Mouse (Mus musculus) thymus, adult 2 months (tissue): ENCODE measurements around the gene Ogfod1.

Experiments used
- CTCF ChIP-seq: fragments of 200-500 bp; IDR thresholded peaks from 2 replicates; pipeline ENCODE4 v1.5.1; 2012; ENCODE audit warnings: mild to moderate bottlenecking, control low read depth, low read length, moderate library complexity, borderline replicate concordance; ENCODE audit not compliant: control insufficient read depth, poor library complexity, insufficient read depth; ENCODE audit errors: extremely low read depth
- POLR2A ChIP-seq: fragments of 200-500 bp; IDR thresholded peaks from 2 replicates; pipeline ENCODE4 v1.6.1; 2012; ENCODE audit warnings: mild to moderate bottlenecking, low read length, control low read depth, moderate library complexity; ENCODE audit not compliant: control insufficient read depth, poor library complexity, insufficient read depth; ENCODE audit errors: extremely low read depth

DNA sequence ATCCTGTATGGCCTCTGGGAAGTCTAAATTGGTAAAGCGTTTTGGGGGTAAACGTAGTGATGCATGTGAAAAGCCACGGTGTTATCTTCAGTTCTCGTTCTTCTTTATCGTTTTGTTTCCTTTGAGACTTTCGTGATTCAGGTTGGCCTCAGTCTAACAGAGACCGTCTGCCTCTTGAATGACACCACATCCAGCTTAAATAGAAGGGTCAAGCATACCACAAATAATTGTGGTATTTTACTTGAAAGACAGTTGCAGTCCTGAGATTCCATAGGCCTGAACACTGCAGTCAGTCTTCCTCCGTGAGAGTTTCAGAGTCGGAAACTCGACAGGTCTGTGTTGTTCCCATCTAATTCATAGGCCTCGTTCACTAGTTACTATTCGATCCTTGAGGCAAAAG is 15.7 kb downstream of the Ogfod1 start:
- TF ChIP-seq CTCF (no peak), POLR2A (no peak)
